Mouse (Mus musculus): ENCODE results near the gene 2210011C24Rik.

DNA sequence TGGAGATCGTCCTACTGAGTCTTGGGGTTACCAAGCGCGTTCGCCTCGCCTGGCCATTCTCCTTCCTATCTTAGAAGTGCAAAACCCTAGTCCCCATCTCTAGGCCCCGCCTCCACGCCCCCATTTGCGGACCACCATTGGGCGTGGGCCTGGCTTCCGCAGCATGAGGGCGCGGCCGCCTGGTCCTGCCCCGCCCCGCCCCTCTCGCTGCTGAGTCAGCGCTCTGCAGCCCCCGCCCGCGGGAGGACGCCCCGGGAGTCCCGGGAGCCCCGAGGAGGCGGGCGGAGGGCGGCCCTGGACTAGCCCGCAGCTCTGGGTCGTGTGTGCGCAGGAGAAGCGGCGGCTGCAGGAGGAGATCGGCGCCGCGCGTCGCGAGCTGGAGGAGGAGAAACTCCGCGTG lies 13.9 kb upstream of the 2210011C24Rik start:
- TF ChIP-seq CTCF (IDR thresholded peaks at IDR 0.05; ENCODE audit: low read depth) (no peak), EP300 (IDR thresholded peaks at IDR 0.05; ENCODE audit: low read depth) (no peak)

Measured in heart, postnatal 0 days (tissue).